Mouse (Mus musculus) mouse embryonic stem cell (cell line): ENCODE results near the gene Naaa.

ENCODE experiments used
- in situ Hi-C, 2 experiments: fragments of 300-500 bp; cut with MboI; formaldehyde crosslinking; loops; 1 replicate in 1 of 2; 3 replicates in 1 of 2; pipeline ENCODE4 v1.14.3; 2019 to 2020; ENCODE audit warnings: low sequenced_read_pairs in 2 of 2, low pct_unique_long_range_greater_than_20kb in 1 of 2, mixed read lengths in 1 of 2; ENCODE audit not compliant: unreplicated experiment in 1 of 2

Gene Naaa

DNA sequence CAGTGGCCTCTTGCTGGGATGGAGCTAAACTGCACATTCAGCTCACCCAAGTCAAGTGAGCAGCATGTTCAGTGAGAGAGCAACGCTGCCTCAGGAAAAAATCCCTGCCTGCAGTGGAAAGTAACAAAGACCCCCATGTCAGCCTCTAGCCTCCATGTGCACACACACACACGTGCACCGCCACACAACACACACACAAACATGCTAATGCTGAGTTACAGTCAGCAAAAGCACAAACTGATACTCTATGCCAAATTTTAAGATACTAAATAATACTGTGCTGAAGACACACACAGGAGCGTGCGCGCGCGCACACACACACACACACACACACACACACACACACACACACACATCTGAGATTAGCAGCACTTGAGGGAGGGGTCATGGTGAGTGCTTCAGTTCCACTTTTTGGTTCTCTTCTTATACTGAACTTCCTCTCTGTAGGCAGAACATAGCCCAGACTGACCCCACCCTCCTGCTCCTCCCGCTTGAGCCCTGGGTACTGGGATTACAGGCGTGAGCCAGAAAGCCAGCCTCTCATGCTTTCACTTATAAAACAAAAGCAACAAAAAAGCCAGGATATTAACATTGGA lies 1.1 kb upstream of the Naaa start:
- in situ Hi-C loops, result no loop called here

DNA sequence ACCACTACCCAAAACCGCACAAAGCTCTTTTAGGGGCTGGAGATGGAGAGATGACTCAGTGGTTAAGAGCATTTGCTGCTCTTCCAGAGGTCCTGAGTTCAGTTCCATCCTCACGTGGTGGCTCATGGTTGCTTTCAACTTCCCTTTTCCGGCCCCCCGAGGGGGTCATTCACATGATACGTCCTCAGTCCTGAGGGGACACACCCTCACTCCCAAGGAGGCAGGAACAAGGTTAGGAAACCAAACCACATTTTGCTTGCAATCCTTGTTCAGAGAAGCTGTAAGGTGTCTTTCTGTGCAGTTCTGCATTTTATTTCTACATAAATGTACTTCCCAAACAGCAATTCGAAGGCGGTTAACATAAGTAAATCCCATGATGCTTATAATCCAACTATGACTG lies 7.5 kb downstream of the Naaa start:
- in situ Hi-C loops, result no loop called here

DNA sequence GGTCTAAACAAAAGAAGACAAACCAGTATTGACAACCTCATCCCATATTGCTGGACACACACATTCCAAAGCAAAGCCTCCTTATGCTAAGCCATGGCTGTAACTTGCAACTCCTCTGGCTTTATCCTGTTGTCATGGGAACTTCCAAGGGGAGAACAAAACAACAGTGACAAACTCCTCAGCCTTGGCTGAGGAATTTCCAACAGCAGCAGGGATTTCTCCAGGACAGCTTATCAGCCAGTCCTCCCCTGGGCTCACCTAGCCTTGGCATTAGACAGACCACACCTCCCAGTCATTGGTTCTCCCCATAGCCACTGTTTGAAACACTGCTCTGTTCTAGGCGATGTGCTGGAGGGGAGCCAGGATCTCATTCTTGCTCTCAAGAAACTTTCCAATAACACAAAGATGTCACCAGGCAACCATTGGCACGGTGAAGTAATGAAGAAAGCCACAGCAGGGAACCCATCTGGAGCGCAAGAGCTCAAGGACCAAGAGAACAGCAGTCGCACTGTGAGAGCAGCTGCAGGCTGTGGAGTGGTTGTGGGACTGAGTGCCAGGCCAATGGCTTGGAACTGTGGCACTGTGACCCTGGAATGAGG lies 14.1 kb downstream of the Naaa start:
- in situ Hi-C loops, result no loop called here

DNA sequence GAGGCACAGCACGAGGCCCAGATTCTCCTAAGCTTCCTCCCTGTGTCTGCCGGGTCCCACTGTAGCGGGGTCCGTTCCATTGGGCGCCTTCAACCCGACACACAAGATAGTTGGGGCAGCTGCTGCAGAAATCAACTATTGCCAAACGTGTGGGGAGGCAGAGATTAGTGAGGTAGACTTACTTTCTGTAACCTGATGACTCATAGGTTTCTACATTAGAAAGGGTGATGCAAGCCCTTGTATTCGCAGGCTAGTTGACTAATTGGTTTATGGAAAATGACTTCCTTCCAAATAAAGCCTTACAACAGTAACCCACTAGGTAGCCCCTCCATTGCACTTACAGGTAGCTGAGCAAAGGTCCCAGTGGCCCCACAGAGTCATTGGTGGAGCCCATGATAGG lies 15.3 kb downstream of the Naaa start:
- in situ Hi-C loops, result no loop called here

DNA sequence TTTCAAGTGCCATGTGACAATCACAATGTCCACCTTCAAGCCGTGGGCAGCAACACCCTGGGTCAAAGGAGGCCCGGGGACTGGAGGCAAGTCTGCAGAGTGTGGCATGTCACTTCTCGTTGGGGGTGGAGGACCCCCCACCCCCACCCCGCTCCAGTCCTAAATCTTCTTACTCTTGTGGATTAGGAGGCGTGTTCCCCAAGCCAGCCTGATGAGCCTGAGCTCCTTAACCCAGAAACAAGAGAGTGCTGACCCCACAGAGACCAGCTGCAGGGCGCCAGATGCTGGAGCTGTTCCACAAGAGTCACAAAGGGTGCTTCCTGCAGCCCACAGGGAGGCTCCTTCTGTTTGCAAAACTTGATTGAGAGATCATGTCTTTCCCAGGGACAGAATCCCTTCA lies 21.8 kb downstream of the Naaa start, which contains the start of gene Ppef2:
TSS of gene Ppef2 (minus strand) at position 61 of the 400 bp plus-strand sequence.
- in situ Hi-C loops, result no loop called here

DNA sequence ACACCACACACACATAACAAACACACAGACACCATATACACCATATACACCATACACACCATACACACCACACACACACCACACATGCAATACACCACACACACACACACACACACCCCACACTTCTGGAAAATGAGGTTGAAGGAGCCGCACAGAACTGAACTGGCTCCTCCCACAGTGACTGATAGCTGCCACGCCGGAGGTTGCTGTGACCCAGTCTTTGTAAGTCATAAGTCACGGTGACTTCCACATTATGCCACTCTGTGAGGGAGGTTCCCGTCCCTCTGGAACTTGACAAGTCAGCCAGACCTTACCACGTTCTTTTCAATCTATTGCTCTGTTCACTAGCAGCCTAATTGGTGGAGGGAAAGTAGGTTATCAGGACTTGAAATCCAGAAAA lies 23.5 kb downstream of the Naaa start:
- in situ Hi-C loops, result no loop called here

DNA sequence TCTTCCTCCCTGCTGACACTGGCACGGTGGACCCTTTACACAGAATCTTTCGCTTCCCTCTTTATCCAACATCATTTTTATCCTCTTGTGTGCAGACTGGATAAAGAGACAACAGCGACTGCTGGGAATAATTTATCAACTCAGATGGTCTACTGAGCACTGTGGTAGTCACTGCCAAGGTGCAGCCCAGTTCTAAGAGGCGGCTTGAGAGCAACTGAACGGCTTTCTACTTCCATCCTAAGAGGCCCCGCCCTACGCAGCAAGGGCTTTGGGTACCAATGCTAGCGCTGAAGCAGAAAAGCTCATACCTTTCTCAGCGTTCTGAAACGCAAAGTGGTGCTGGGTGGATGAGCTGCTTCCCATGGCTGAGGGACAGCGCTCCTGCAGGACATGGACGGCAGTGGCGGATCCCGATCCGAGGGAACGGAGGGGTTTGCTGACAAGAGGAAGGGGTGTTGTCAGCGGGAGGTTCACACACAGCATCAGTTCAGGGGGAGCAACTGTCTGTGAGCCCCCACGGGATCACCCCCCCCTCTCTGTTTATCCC lies 25.1 kb downstream of the Naaa start:
- in situ Hi-C loops, result no loop called here

DNA sequence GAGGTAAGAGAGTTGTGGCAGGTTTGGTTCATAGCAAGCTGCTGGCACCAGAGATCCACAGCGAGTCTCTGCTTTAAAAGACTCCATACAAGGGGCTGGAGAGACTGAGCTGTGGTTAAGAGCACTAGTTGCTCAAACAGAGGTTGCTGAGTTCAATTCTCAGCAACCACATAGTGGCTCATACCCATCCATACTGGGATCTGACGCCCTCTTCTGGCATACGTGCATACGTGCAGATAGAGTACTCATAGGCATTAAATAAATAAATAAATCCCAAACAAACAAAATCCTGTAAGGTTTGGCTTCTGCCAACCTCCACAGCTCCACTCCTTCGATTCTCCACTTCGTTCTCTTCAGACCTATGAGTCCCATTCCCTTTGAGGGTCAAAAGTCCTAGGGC lies 25.9 kb downstream of the Naaa start:
- in situ Hi-C loops, result no loop called here

DNA sequence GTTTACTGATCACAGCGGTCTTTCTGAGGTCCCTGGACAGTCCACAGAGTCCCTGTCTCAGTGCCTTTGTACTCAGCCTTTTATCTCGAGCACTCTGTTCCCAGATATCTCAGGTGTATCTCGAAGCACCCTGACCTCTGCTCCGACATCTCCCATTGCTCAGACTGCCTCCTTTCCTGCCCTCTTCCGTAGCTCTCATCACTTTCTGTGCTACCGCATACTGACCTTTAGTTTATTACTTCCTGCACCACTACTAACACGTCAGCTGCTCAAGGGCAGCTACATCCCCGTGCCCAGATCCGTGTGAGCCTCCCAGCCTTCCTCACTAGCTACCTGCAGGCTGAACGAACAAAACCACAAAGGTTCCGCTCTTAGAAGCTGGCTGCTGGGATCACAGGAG lies 29.4 kb downstream of the Naaa start:
- in situ Hi-C loops, result no loop called here

DNA sequence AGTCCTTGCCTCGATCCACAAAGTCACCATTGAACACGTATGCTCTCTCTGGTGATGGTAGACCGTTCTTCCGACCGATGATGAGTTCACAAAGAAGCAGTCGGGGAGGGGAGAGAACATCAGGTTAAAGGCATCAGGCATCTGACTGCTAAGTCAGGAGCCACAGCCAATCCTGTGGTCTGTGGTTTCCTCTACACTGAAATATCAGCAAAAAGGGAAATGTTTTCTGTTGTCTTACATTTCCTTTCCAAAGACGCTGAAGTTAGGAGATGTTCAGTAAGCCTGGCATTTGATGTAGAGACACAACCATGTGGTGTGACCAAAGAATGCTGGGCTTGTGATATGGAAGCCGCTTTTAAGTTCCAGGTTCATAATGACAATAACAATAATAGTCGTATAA lies 32.5 kb downstream of the Naaa start:
- in situ Hi-C loops, result no loop called here

DNA sequence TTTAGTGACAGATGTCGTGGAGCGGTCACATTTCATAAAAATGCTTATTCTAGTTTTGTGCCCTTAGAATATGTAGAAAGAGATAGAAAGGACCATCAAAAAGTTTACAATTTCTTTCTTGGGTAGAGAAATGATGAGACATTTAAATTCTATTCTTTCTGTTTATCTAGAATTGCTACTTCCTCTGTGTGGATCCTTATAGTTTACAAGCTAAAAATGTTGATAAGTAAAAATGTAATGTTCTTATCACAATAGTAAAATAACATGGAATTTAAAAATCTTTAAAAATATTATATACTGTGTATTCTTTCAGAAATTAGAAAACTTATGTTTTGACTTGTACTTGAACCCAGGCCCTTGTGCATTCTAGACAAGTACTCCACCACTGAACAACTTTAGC lies 33.1 kb downstream of the Naaa start:
- in situ Hi-C loops, result no loop called here

DNA sequence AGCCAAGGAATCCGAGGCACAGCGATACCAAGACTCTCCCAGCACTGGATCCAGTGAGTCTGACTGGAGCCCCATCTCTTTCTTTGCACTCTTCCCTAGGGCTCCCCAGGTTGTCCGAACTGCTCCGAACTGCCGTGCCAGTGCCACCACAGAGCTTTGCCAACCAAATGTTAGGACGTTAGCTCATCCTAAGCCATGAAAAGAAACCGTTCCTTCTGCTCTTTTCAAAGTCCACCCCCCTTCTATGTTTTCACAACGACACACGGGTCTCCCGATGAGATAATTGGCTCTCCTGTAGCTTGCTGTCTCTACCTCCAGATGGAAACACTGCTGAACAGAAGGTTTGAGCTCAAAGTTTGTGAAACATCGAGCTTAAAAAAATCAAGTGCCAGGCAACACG lies 37.2 kb downstream of the Naaa start:
- in situ Hi-C loops, result no loop called here

DNA sequence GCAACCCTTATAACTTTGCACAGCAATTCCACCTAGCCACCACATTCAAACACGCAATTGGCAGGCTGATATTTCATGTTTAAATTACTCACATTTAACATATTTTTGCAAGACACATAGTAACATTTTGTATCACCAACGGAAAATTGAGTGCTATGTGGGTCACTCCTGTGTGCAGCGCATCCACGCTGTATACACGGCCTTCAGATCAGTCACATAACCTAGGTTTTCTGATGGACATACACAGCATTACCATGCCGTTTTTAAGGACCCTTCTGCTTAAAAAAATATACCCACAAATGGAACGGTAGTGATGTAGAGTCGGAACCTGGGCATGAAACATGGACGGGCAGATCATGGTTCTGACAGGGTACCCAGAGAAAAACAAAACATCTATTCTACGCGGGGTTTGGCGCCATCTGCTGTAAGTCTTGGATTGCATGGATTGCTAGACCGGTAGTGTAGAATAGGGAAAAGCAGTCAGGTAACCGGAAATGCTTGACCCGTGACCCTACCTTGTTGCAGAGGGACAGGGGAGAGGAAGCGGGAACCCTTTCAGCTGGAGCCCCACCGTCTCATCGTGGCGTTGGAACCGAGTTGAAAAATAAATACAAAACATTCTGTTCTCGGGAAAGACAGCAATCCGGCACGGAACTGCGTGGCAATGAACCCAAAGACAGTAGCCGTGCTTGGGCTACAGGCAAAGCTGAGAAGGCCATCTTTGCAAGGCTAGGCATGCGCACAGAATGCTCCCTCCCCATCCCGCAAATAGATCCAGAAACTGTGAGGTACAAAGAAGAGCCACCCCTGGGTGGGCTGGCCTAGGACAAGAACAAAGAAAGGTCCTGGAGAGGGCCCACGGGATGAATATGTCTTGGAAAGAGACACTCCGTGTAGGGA lies 38.4 kb downstream of the Naaa start:
- in situ Hi-C loops, result no loop called here

DNA sequence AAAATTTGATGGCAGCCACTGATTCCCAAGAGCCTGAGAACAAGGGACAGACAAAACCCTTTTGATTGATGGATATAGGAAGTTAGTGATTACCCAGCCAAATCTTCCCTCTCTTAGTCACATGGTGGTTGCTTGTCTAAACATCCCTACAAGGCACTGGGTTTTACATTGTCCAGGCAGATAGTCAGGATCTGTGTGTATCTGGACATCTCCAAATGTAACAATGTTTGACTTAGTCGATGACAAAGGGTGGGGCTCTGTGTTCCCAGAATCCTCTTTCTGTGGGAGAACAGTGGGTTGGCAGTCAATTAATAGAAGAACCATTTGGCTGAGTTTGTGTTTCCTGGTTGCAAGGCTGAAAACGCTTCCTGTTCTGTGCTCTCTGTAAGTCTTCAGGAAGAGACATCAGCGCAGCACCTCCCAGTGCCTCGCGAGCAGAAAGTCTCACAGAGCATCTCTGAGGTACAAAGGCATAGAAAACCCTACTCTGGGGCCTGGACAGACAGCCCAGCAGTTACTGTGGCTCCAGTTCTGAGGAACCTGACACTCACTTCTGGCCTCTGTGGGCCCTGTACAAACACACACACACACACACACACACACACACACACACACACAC lies 42.9 kb downstream of the Naaa start:
- in situ Hi-C loops, result no loop called here

DNA sequence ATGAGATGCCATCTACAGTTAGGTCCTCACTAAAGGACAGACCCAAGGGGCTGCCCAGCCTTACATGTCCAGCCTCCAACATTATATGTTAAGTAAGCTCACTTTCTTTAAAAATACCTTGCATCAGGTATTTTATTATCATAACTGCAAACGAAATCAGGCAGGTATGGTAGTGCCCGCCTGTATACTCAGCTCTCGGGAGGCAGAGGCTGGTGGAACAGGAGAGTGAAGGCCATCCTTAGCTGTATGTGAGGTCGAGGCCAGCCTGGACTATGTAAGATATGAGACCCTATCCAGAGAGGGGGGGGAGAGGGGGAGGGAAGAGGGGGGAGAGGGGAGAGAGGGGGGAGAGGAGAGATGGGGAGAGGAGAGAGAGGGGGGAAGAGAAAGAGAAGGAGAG lies 44.6 kb downstream of the Naaa start:
- in situ Hi-C loops, result no loop called here

DNA sequence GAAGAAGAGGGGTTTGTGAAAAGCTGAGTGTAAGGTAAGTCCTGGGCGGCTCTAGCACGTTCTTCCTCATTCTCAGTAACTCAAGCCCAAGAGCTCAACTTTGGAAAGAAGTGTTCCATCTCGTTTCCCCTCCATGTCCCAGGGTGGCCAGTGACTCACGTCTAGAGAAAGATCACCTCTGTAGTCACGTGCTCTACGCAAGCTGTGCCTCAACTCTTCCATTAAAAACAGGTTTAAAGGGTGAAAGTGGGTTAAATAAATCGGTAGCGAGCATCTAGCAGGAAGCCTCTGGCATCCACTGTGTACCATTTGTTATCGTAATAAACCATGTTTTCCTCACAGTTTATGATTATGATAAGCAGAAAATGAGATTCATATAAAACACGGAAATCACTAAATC lies 46.1 kb downstream of the Naaa start:
- in situ Hi-C loops, result no loop called here

DNA sequence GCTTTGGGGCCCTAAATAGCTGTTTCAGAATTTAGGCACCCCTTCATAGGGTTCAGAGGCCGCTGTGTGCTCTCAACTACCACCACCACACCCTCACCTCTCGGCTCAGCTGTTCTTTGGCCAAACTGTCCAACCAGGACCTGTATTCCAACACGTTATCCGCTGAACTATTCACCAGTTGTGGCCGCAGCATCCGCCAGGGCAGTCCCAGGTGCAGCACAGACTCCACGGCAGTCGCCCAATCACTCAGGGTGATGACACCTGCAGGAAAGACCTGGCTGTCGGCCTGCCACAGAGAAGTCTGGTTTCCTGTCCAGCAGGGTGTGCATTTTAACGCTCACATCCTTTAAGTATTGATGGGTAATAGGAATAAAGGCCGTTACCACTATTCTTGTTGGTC lies 47.7 kb downstream of the Naaa start:
- in situ Hi-C loops, result no loop called here

DNA sequence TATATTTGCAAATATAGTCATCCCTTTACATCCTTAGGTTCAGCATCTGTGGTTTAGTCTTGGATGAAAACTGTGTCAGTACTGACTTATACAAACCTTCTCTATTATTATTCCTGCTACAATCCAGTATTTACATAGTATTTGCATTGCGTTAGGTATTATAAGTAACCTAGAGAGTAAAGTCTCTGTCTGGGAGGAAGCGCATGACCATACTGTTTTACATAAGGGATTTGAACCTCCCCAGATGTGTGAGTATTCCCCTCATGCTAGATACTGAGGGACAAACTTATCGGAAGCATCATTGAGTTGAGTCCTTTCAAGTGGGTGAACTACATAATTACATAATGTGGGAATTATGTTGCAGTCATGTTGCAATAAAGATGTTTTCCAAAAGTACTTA lies 48.5 kb downstream of the Naaa start:
- in situ Hi-C loops, result no loop called here

DNA sequence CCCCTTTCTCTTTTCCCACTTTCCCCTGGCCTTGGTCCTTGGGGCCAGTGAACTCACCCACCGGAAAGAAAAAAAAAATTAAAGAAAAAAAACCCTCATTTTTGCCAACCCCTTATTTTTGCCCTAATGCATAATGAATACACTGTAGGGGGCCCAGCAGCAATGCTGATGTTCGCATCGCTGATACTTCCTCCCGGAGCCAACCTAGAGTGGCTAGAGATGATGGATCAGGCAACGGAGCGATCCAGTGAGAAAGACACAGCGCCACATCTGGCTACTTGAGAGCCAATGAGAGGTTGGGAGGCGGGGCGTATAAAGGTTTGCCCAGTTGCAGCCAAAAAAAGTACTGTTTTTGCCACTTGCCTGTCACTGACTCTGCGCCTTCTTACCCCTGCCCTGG lies 49.2 kb downstream of the Naaa start:
- in situ Hi-C loops, result no loop called here
